Mouse (Mus musculus) lung, postnatal 0 days (tissue): Measurements from ENCODE around the gene Clstn2. TPM values are rescaled to one million over a fixed set of nuclear protein-coding genes. Genes with fewer than 3 reads are reported as not detected.

Experiments
- ATAC-seq: fragments of 200-750 bp; cut with Nextera tagmentation; 2 replicates; pipeline ENCODE4 v1.8.0; 2017; ENCODE audit warnings: moderate library complexity
- DNase-seq: peaks from one replicate; pipeline ENCODE4 v3.0.0-alpha.2; 2016; ENCODE audit warnings: low spot score
- H3K27ac ChIP-seq: fragments of 300-500 bp; sonication (generic); 2 replicates; pipeline ENCODE4 v1.5.1; 2014; ENCODE audit warnings: antibody characterized with exemption, mild to moderate bottlenecking, low read length, mixed read lengths
- H3K27me3 ChIP-seq: fragments of 300-500 bp; sonication (generic); replicated peaks from 2 replicates; pipeline ENCODE4 v1.6.1; 2014; ENCODE audit warnings: low read length, mixed read lengths; ENCODE audit not compliant: insufficient read depth
- H3K36me3 ChIP-seq: fragments of 300-500 bp; sonication (generic); 2 replicates; pipeline ENCODE4 v1.6.1; 2014; ENCODE audit warnings: low read length, mixed read lengths; ENCODE audit not compliant: insufficient read depth
- H3K4me1 ChIP-seq: fragments of 300-500 bp; sonication (generic); 2 replicates; pipeline ENCODE4 v1.6.1; 2014; ENCODE audit warnings: antibody characterized with exemption, low read depth, low read length, mixed read lengths; ENCODE audit not compliant: insufficient read depth
- H3K4me2 ChIP-seq: fragments of 300-500 bp; sonication (generic); replicated peaks from 2 replicates; pipeline ENCODE4 v1.6.1; 2014; ENCODE audit warnings: low read depth, mild to moderate bottlenecking, low read length, moderate library complexity, mixed read lengths
- H3K4me3 ChIP-seq: fragments of 300-500 bp; sonication (generic); 2 replicates; pipeline ENCODE4 v1.5.1; 2014; ENCODE audit warnings: low read depth, low read length
- H3K9ac ChIP-seq: fragments of 300-500 bp; sonication (generic); replicated peaks from 2 replicates; pipeline ENCODE4 v1.6.1; 2014; ENCODE audit warnings: low read depth, mild to moderate bottlenecking
- H3K9me3 ChIP-seq: fragments of 300-500 bp; sonication (generic); 2 replicates; pipeline ENCODE4 v1.6.1; 2016; ENCODE audit warnings: low read length, mixed read lengths
- CTCF ChIP-seq: IDR thresholded peaks from 2 replicates; pipeline ENCODE4 v1.5.1; 2016; ENCODE audit warnings: antibody characterized with exemption, mild to moderate bottlenecking
- EP300 ChIP-seq: IDR thresholded peaks from 2 replicates; pipeline ENCODE4 v1.6.1; 2016; ENCODE audit warnings: antibody characterized with exemption, mild to moderate bottlenecking, control low read depth
- WGBS: fragments of 180-500 bp; shearing (Covaris S2); extraction: QIAGEN DNeasy Blood & Tissue Kit; methylation state at CpG from one replicate; pipeline ENCODE4 v1.1.7; 2014; 5-methylcytosine and 5-hydroxymethylcytosine counted together
- polyA plus RNA-seq: library from polyadenylated mRNA; unstranded; fragments of >200 nt; fragmentation: Nextera tagmentation; extraction: Ambion mirVana; gene quantifications from 2 replicates; pipeline ENCODE4 v1.2.1, GENCODE M21; 2015

The Clstn2 gene
- polyA plus RNA-seq, 1 experiment from 2014 or later: 2.8 TPM

- no peaks in the 10 kb centered on the region for H3K9me3 ChIP-seq
- no peaks in the 10 kb centered on the region for H3K36me3 ChIP-seq
- H3K4me1 ChIP-seq: no peaks in the 10 kb centered on the region
- DNase-seq (no peak), ATAC-seq (no peak)
- WGBS: 92% methylated on average over 1 of the region's 1 CpGs
- no peak overlapping the region for H3K27ac ChIP-seq
- H3K9ac ChIP-seq: no peak overlapping the region
- no peak overlapping the region for H3K4me2 ChIP-seq
- H3K4me3 ChIP-seq: no peak overlapping the region
- no peaks in the 10 kb centered on the region for H3K27me3 ChIP-seq
- no peak for TF ChIP-seq EP300
- no peak for TF ChIP-seq CTCF
These were observed 505.7 kb downstream of the Clstn2 start for GRCm38 (mm10) chr9:97527276-97527675.

GRCm38 (mm10) chr9:97525563-97525962 lies 507.4 kb downstream of the Clstn2 start:
- no peaks in the 10 kb centered on the region for H3K4me1 ChIP-seq
- no peak for TF ChIP-seq EP300
- TF ChIP-seq CTCF: no peak
- DNase-seq: peak; percentile 6
- WGBS: 82% methylated on average over 3 of the region's 3 CpGs
- H3K9ac ChIP-seq: no peak overlapping the region
- H3K4me2 ChIP-seq: no peak overlapping the region
- no peaks in the 10 kb centered on the region for H3K9me3 ChIP-seq
- no peak overlapping the region for H3K27ac ChIP-seq
- H3K4me3 ChIP-seq: no peak overlapping the region
- no peaks in the 10 kb centered on the region for H3K36me3 ChIP-seq
- ATAC-seq: no peak
- H3K27me3 ChIP-seq: no peaks in the 10 kb centered on the region

GRCm38 (mm10) chr9:97524861-97525260 lies 508.1 kb downstream of the Clstn2 start:
- no peak for TF ChIP-seq CTCF
- no peak for TF ChIP-seq EP300
- Histone ChIP-seq H3K4me3 (no peak overlapping the region), H3K27ac (no peak overlapping the region), H3K4me1 (no peaks in the 10 kb centered on the region), H3K4me2 (no peak overlapping the region), H3K36me3 (no peaks in the 10 kb centered on the region), H3K27me3 (no peaks in the 10 kb centered on the region), H3K9me3 (no peaks in the 10 kb centered on the region), H3K9ac (no peak overlapping the region)
- DNase-seq (no peak), ATAC-seq (no peak)
- WGBS: 66% methylated on average over 3 of the region's 3 CpGs

GRCm38 (mm10) chr9:97520771-97521170 lies 512.2 kb downstream of the Clstn2 start:
- H3K36me3 ChIP-seq: no peaks in the 10 kb centered on the region
- H3K9me3 ChIP-seq: no peaks in the 10 kb centered on the region
- WGBS: 93% methylated on average over 3 of the region's 3 CpGs
- ATAC-seq (no peak), DNase-seq (no peak)
- TF ChIP-seq EP300 (no peak), CTCF (no peak)
- no peaks in the 10 kb centered on the region for H3K4me1 ChIP-seq
- no peak overlapping the region for H3K9ac ChIP-seq
- no peaks in the 10 kb centered on the region for H3K27me3 ChIP-seq
- H3K27ac ChIP-seq: no peak overlapping the region
- no peak overlapping the region for H3K4me2 ChIP-seq
- H3K4me3 ChIP-seq: no peak overlapping the region

- no peak for TF ChIP-seq EP300
- no peak for TF ChIP-seq CTCF
- ATAC-seq (no peak), DNase-seq (no peak)
- Histone ChIP-seq H3K9ac (no peak overlapping the region), H3K36me3 (no peaks in the 10 kb centered on the region), H3K27me3 (no peaks in the 10 kb centered on the region), H3K9me3 (no peaks in the 10 kb centered on the region), H3K4me3 (no peak overlapping the region), H3K4me2 (no peak overlapping the region), H3K27ac (no peak overlapping the region), H3K4me1 (no peaks in the 10 kb centered on the region)
- 55% methylated on average over 3 of the region's 3 CpGs for WGBS
These were observed 516.0 kb downstream of the Clstn2 start for GRCm38 (mm10) chr9:97517006-97517405.

- Histone ChIP-seq H3K4me2 (no peak overlapping the region), H3K27me3 (no peaks in the 10 kb centered on the region), H3K36me3 (no peaks in the 10 kb centered on the region), H3K9ac (no peak overlapping the region), H3K4me1 (no peaks in the 10 kb centered on the region), H3K9me3 (no peaks in the 10 kb centered on the region), H3K27ac (no peak overlapping the region), H3K4me3 (no peak overlapping the region)
- DNase-seq: no peak
- ATAC-seq: no peak
- TF ChIP-seq EP300 (no peak), CTCF (no peak)
- WGBS: 86% methylated on average over 2 of the region's 2 CpGs
These were observed 518.3 kb downstream of the Clstn2 start for GRCm38 (mm10) chr9:97514639-97515038.

GRCm38 (mm10) chr9:97512282-97512850 lies 520.6 kb downstream of the Clstn2 start:
- H3K4me2 ChIP-seq: no peak overlapping the region
- no peaks in the 10 kb centered on the region for H3K9me3 ChIP-seq
- WGBS: 40% methylated on average over 3 of the region's 3 CpGs
- H3K4me3 ChIP-seq: no peak overlapping the region
- no peak for TF ChIP-seq CTCF
- TF ChIP-seq EP300: no peak
- H3K36me3 ChIP-seq: no peaks in the 10 kb centered on the region
- ATAC-seq (no peak), DNase-seq (no peak)
- H3K4me1 ChIP-seq: no peaks in the 10 kb centered on the region
- no peak overlapping the region for H3K27ac ChIP-seq
- no peak overlapping the region for H3K9ac ChIP-seq
- H3K27me3 ChIP-seq: no peaks in the 10 kb centered on the region
